Mouse (Mus musculus) gastrocnemius, postnatal 14 days (tissue): ENCODE measurements at regions not wholly inside any gene's neighbourhood (a gene's known extent, or its start where the extent isn't known, plus 50 kb on each side); places are given as distances from the start of the nearest gene placed in this dataset.

Source experiments
- DNase-seq: peaks from one replicate; pipeline ENCODE4 v3.0.0; 2021; ENCODE audit warnings: mixed read lengths
- intact Hi-C: fragments of 180-260 bp; cut with DNase I; formaldehyde crosslinking; loops from one replicate; pipeline ENCODE4 v1.15.1; 2025; ENCODE audit warnings: low total_unique reads

DNA sequence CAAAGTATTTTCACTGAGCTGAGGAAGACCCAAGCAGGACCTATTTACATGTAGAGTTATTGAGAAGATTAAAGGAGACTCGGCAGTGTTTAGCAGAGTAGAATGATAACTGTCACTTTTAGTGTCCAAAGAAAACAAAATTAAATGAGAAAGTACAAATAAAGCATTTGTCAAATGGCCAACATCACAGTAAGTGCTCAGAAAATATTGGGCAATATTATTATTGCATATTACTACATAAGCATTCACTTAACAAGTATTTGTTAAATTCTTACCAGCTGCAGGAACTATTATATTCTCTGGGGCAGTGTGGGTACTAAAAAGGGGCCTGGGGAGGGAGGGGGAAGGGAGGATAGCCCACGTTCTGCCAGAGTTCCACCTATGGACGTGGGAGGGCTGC is 224.5 kb upstream of the Noct start:
- intact Hi-C loops, result no loop called here
- no peak for DNase-seq

DNA sequence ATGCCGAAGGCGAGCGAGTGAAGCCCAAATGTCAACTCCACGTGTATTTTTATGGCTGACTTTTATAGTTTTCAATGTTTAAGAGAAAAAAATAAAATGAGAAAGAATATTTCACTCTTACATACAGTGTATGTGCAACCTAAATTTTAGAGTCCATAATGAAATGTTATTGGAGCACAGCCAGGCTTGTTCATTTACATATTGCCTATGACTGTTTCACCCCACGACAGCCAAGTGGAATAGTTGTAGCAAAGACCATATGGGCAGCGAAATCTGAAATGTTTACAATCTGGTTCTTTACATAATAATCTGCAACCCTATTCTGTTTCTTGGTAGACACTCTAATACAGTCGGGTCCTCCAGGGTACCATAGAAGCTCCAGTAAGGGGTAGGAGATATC is 223.3 kb upstream of the Noct start:
- no peak for DNase-seq
- intact Hi-C loops, result no loop called here

DNA sequence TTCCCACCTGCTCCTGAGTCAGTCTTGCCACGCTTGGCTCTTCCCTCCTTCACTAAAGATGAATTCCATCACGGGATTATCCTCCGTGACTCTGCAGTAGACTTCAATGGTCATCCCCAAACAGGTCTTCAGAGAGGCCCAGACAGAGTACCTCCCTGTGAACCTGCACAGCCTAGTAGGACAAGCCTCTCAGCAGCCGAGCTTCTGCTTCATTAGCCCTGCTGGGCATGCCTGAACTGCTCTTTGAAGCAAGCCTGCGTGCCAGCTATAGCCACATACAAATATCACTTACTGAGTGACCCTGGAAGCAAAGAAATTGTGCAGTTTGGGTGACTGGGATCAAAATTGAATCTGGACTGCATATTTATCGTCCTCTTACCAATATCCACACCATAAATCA is 221.6 kb upstream of the Noct start:
- DNase-seq, result no peak
- intact Hi-C loops, result no loop called here

DNA sequence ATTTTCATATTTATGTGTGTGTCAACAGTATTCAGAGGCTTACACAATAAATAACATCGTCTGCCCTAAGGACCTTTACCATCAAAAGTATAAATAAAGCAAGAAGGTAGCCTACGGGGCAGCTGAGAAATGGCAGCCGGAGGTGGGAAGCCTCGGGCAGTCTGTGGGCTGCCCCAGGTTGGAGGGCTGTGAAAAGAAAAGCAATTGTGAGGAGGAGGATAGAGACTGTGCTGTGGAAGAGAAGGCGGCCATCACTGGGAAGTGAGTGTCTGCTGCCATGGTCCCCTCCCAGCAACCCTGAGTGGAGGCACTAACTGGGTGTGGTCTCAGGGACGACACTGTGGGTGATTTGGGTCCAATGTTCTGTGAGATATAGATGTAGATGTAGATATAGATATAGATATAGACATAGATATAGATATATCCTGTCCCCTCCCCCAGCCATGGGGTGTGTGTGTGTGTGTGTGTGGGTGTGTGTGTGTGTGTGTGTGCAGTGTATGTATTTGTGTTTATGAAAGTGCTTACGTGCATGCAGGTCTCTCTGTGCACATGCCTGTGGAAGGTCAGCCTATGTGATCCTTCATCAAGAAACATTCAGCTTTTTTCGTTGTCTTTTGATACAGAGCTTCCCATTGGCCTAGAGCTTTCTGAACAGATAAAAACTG is 220.6 kb upstream of the Noct start:
- intact Hi-C loops, result no loop called here
- DNase-seq, result no peak

DNA sequence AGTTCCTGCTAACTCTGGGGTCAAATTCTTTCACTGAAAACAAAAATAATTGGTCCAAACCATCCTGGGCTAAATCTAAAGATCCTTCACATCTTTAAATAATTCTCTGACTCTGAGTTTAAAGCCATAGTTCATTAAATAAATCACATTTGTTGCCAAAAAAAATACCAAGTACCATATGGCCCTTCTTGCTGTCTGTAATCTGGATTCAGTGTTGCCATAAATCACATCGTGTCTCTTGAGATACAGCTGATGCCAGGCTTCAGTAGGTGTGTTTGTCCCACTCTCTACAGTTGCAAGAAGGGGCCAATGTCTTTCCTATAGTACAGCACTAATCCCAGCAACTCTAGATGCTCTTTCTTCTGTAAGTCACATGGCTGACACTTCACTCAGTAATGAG is 220.0 kb upstream of the Noct start:
- intact Hi-C loops, result no loop called here
- no peak for DNase-seq

DNA sequence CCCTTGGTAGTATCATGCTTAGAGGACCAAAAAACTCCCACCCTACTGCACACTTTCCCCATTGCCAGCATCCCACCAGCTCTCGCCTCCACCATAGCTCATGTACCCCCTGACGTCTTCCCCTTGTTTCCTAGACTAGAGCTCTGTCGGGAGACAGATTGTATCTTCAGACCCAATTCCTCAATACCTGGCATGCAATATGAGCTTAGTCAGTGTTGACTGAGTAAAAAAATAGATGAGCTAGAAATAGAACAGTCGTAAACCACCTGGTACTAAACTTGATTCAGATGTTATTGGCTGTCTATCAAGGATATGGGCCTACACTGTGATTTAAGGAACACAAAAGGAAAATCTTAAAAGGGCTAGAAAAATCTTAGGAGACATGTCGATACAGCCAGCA is 215.1 kb upstream of the Noct start:
- no peak for DNase-seq
- intact Hi-C loops, result no loop called here

DNA sequence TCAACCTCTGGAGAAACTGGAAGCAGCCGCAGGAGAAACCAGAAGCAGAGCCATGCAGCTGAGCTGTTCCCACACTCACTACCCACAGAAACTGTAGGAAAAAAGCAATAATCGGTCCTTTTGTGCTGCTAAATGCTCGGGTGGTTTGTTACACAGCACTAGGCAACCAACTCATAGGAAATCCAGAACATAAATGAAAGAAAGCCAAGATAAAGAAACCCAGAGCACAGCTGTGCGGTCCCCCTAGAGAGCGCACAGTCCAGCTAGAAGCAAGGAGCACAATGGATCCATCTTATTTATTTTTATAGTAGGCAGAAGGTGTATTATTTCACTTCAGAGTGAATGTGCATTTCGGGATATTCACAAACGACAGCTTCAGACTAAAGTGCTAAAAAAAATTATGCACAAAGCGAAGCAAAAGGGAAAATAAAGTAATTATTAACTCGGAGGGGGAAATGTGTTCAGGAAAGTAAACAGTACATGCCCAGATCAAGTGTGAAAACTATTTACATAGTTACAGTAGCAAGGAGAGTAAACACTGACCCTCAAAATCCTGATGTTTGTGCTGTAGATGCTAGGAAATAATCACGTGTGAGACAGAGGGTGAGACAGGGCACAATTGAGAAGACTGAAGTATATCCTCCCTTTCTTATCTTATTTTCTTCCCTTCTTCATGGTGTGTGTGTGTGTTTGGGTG is 204.4 kb upstream of the Noct start:
- DNase-seq, result no peak
- intact Hi-C loops, result no loop called here

DNA sequence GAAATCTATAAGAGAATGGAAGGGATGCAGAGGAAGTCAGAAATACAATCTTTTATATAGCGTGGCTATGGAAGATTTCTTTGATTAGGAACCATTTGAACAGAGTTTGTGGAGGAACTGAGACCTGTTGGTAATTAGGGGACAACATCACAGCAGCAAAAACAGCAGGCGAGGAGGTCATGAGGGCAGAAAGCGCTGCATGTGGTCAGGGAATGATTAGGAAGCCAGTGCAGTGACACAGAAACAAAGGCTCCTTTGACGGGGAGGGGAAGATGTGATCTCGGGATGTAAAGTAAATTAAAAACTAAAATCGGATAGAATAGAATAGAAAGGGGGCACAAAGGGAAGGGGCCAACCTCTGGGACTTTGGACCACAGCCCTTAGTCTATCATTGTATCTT is 199.6 kb upstream of the Noct start:
- DNase-seq, result no peak
- intact Hi-C loops, result no loop called here

DNA sequence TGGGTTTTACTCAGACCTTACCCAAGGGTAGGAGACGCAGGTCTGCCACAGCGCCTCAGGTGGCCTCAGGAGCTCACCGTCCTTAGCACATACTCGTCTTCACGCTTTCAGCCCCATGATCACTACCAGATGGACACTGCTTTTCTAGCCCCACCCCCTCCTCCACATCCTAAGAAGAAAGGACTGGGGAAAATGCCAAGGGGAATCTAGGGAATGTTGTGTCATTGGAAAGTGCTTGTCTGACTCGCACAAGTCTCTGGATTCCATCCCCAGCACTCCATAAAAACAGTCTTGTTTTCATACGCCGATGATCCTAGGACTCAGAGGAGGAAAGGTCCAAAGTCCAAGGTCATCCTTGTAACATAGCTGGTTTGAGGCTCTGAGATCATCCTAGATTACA is 192.4 kb upstream of the Noct start:
- intact Hi-C loops, result no loop called here

DNA sequence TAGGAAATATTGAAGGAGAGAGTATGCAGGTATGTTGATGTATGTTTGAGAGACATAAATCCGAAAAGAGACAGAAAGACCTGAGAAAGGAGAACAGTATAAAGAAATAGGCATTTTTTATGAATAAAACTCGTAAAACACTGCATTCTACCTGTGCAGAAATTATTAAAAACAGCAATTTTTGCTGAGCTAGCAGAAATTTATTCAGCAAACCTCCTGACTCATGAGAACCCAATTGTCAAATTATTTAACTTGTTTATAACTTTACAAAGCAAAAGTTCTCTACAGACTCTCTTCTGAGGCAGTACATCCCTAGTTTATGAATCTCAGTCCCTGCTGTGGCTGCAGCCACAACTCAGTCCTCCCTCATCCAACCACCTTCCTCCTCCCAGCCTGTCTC is 191.0 kb upstream of the Noct start:
- intact Hi-C loops, result no loop called here
- no peak for DNase-seq

More for the DNA sequence above, 192.4 kb upstream of the Noct start:
- DNase-seq, result peak; percentile 37

DNA sequence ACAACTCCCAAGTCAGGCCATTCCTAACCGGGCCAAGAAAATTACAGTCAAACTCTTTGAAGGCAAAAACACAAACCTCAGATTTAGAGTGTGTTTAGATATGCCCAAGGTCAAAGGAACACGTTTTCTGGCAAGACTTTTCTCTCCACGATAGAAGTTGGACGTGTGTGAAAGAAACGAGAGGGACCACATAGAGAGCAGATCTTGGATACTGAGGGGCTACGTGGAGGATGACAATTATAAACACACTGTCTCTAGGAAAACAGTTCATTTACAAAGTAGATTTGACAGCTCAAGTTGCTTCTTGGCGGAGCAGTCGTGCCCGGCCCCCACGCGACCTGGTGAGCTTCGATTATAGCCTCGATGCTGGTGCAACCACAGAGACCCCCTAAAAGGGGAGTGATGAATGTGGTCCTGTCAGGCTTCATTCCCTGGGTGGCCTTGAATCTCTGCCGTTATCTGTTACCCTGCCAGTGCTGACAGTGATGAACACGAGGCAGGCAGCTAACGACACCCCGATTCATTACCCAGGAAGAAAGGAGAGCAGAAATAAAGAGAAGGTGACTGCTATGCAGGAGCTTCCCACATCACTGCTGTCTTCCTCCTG is 187.4 kb upstream of the Noct start:
- DNase-seq, result no peak
- intact Hi-C loops, result no loop called here

DNA sequence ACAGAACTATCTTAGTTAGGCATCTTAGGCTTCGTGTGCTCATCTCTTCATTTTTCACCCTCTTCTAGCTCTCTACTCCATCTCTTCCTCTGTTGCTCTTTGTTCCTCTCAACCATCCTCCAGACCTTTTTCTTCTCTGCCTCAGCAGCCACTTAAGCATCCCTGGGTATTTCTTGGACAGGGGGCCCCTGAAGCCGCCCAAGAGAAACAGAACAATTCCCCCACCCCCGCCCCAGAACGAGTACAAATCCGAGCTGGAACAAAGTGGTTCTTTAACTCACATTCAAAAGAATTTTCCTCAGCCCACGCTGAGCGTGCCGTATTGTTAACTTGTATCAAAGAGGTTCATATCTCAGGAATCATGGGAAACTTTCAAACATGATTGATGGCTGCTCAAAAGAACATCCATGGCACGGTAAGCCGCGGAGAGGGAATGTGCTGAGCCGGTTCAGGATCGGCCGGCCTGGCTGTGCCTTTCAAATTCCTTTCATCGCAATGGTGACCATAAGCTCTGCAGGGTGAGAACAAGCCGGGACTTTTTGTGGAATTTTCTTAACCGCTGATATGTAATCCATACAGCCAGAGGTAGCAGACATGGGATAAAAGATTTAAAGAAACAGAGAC is 181.9 kb upstream of the Noct start:
- intact Hi-C loops, result no loop called here
- DNase-seq, result no peak

DNA sequence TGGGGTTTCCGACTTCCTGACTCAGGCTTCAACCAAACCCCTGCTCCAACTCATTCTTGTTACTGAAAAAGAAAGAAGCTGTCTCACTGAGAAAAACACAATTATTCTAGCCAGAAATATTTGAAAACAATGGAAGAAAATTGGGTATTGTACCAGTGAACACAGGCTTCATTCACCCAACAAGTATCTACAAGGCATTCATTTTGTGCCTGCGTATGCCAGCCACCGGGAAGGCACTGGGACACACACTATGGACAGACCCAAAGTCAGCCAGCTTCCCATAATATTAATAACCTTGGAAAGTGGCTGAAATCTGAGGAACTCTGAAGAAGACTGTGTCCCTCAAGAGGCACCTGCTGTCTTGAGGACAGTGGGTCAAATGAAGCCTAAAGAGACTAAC is 175.5 kb upstream of the Noct start:
- intact Hi-C loops, result no loop called here
- no peak for DNase-seq

DNA sequence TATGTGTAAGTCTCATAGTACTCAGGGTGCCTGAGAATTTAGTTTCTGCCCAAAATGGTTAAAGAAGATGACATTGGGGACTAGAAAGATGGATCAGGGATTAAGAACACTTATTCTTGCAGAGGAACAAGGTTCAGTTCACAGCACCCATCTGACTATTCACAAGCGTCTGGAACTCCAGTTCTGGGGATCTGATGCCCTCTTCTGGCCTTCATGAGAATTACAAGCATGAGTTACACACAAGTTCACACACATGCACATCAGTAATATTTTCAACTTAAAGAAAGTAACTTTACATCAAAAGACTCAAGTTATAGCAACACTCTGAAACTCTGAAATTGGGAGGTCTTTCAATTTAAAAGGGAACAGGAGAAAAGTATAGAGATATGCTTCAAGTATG is 174.1 kb upstream of the Noct start:
- intact Hi-C loops, result no loop called here
- no peak for DNase-seq

DNA sequence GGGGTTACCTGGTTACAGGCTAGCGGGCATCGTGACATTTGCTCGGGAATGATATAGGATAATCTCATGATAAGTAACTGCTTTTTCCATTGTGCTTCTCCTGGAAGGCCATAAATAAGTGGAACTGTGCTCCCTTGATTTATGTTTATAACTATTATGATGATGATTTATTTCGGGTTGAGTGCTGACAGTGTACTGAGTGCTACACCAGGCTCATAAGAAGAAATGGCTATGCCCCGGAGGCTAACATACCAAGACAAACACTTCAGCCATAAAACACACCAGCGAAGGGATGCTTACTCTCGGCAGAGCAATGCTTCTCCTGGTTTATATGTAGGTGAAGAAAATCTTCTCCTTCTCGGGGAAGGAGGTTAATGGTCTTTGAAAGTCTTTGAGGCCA is 169.2 kb upstream of the Noct start:
- intact Hi-C loops, result no loop called here
- no peak for DNase-seq

DNA sequence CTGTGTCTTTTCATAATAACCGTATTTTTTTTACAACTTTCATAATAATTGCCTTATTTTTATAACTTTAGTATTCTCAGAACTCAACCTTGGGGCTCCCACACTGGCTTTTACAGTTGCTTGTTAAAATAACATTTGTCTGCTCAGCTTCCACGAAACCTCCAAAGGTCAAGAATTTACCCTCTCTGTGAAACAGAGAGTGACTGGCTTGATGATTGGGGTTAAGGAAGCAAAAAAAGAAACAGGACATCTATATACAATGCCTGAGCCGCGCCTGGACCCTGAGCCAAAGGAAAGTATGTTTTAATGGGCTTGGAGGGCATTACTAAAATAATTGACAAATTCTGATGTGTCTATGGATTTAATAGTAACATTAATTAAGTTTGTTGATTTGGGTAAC is 160.0 kb upstream of the Noct start:
- no peak for DNase-seq
- intact Hi-C loops, result no loop called here

DNA sequence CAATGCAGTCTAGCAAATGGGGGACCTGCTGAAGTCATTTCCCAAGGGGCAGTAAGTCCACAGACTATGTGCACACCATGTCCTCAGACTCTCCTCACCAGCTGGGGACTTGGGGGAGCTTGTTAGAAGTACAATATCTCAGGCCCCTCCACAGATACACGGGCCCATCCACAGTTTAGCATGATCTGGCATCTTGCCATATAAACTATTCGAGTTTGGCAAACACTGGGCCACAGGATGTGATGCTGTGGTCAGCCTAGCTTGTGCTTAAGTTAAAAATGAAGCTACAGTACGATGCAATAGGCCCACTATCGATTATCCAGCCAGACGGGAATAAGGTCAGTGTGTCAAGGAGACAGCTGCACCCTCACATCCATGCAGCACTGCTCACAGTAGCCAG is 157.9 kb upstream of the Noct start:
- intact Hi-C loops, result no loop called here
- no peak for DNase-seq

DNA sequence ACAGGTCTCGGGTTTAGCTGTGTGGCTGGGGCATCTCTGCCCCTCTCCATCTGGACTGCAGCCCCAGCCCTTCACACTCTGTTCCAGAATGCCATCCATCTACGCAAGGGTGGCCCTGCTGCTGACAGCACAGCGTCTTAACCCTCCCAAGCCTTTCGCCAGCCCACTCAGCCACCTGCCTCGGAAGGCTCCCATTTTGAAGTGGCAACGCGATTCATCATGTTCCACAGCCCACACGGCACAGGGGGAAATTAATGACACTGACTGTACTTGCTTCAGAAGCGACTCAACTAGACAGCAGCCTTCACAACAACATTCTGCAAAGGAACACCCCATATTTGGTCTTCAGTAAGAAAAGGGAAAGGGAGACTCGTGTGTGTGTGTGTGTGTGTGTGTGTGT is 151.8 kb upstream of the Noct start:
- no peak for DNase-seq
- intact Hi-C loops, result no loop called here

DNA sequence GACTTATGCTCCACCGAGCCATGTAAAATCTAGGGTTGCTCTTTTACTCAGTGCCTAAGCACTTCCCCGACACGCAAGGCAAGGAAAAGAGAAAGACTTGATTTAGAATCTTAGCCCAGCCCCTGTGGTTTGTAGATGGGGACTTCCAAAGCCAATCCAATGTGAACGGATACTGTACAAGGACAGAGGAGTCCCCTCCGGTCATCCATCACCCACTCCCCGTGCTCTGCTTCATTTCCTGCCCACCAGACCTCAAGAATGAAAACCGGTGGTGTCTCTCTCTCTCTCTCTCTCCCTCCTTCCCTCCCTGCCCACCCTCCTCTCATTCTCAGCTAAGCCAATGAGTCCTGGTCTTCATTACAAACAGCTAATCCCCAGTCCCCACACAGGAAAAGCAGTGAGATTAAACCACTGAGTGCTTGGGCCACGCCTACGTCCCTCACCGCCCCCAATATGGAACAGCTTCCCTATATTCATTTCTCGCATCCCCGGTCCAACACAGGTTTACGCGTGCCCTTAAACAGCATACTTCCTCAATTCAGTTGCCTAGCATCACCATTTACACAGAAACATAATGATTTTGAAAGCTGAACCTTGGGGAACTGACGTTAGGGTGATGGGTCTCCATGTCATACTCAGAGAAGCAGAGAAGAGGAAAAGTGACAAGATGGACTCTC is 151.1 kb upstream of the Noct start:
- intact Hi-C loops, result no loop called here
- no peak for DNase-seq

DNA sequence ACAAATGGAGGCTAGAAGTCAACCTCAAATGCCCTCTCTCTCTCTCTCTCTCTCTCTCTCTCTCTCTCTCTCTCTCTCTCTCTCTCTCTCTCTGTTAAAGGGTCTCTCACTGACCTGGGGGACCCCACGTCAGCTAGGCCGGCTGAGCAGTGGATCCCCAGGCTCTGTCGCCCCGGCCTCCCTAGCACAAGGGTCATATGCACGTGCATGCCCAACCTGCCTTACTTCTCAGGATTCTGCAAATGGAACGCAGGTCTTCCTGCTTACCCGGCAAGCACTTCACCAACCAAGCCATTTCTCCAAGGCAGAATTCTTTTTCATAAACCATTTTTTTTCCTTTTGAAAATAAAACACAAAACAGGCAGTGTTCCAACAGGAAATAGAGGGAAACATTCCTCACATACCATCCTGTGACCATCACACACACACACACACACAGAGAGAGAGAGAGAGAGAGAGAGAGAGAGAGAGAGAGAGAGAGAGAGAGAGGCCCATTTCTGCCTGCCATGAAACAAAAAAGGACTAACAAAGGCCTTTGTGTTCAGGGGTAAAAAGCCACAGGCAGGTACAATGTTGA is 150.4 kb upstream of the Noct start:
- DNase-seq, result no peak
- intact Hi-C loops, result no loop called here
